Mouse (Mus musculus): Measurements from ENCODE around the gene Prdm9. TPM values are rescaled to one million over a fixed set of nuclear protein-coding genes. Genes with fewer than 3 reads are reported as not detected.

Gene Prdm9
- polyA plus RNA-seq, 1 experiment = 1.0 TPM

- DNase-seq = no peak
- Histone ChIP-seq H3K4me3 (replicated peaks; ENCODE audit: extremely low read depth, low read depth, low read length) (no peak overlapping the region), H3K4me1 (ENCODE audit: control insufficient read depth, insufficient read depth, low read length) (peaks cover 2% of the 10 kb centered on the region; the same call in 1 of the 2 replicates)
- 62% methylated on average over 11 of the region's 11 CpGs for WGBS
- no peak for TF ChIP-seq POLR2A (IDR thresholded peaks at IDR 0.05; ENCODE audit: borderline replicate concordance, extremely low read depth, low read depth, low read length)
- no peak for TF ChIP-seq CTCF (IDR thresholded peaks at IDR 0.05; ENCODE audit: insufficient read depth, low read length)
Measured at GRCm38 (mm10) chr17:15535162-15535800, 28.9 kb downstream of the Prdm9 start.

- Histone ChIP-seq H3K4me3 (replicated peaks; ENCODE audit: extremely low read depth, low read depth, low read length) (no peak overlapping the region), H3K4me1 (ENCODE audit: control insufficient read depth, insufficient read depth, low read length) (peaks cover 5% of the 10 kb centered on the region; the same call in 1 of the 2 replicates)
- DNase-seq = no peak
- TF ChIP-seq POLR2A (IDR thresholded peaks at IDR 0.05; ENCODE audit: borderline replicate concordance, extremely low read depth, low read depth, low read length) (no peak), CTCF (IDR thresholded peaks at IDR 0.05; ENCODE audit: insufficient read depth, low read length) (no peak)
- 18% methylated on average over 5 of the region's 5 CpGs for WGBS
Measured at GRCm38 (mm10) chr17:15530141-15530540, 34.0 kb downstream of the Prdm9 start.

- peaks cover 5% of the 10 kb centered on the region; the same call in 1 of the 2 replicates for H3K4me1 ChIP-seq (ENCODE audit: control insufficient read depth, insufficient read depth, low read length)
- H3K4me3 ChIP-seq (replicated peaks; ENCODE audit: extremely low read depth, low read depth, low read length) = no peak overlapping the region
- DNase-seq = no peak
- WGBS = 75% methylated on average over 2 of the region's 2 CpGs
- TF ChIP-seq POLR2A (IDR thresholded peaks at IDR 0.05; ENCODE audit: borderline replicate concordance, extremely low read depth, low read depth, low read length) (no peak), CTCF (IDR thresholded peaks at IDR 0.05; ENCODE audit: insufficient read depth, low read length) (no peak)
Measured at GRCm38 (mm10) chr17:15528887-15529286, 35.3 kb downstream of the Prdm9 start.

GRCm38 (mm10) chr17:15527811-15528136 is 36.4 kb downstream of the Prdm9 start:
- no peak for DNase-seq
- WGBS = 35% methylated on average over 3 of the region's 3 CpGs
- Histone ChIP-seq H3K4me3 (replicated peaks; ENCODE audit: extremely low read depth, low read depth, low read length) (peak overlapping the region; percentile 92), H3K4me1 (ENCODE audit: control insufficient read depth, insufficient read depth, low read length) (peaks cover 5% of the 10 kb centered on the region; the same call in 1 of the 2 replicates)
- TF ChIP-seq CTCF (IDR thresholded peaks at IDR 0.05; ENCODE audit: insufficient read depth, low read length) (no peak), POLR2A (IDR thresholded peaks at IDR 0.05; ENCODE audit: borderline replicate concordance, extremely low read depth, low read depth, low read length) (no peak)

GRCm38 (mm10) chr17:15526986-15527810 is 37.0 kb downstream of the Prdm9 start, which contains the start of gene Pdcd2:
TSS of gene Pdcd2 (minus strand) at chr17:15527301.
- peaks cover 5% of the 10 kb centered on the region; the same call in 1 of the 2 replicates for H3K4me1 ChIP-seq (ENCODE audit: control insufficient read depth, insufficient read depth, low read length)
- under 1% methylated on average over 55 of the region's 55 CpGs for WGBS
- TF ChIP-seq CTCF (IDR thresholded peaks at IDR 0.05; ENCODE audit: insufficient read depth, low read length) (no peak), POLR2A (IDR thresholded peaks at IDR 0.05; ENCODE audit: borderline replicate concordance, extremely low read depth, low read depth, low read length) (peak; percentile 76; the same call in 1 of the 2 replicates)
- peak within 1 kb of the TSS; percentile 92 for H3K4me3 ChIP-seq (replicated peaks; ENCODE audit: extremely low read depth, low read depth, low read length)
- DNase-seq = peak; percentile 93

- DNase-seq = no peak
- 21% methylated on average over 10 of the region's 10 CpGs for WGBS
- Histone ChIP-seq H3K4me1 (ENCODE audit: control insufficient read depth, insufficient read depth, low read length) (peaks cover 5% of the 10 kb centered on the region; the same call in 1 of the 2 replicates), H3K4me3 (replicated peaks; ENCODE audit: extremely low read depth, low read depth, low read length) (no peak overlapping the region)
- TF ChIP-seq POLR2A (IDR thresholded peaks at IDR 0.05; ENCODE audit: borderline replicate concordance, extremely low read depth, low read depth, low read length) (no peak), CTCF (IDR thresholded peaks at IDR 0.05; ENCODE audit: insufficient read depth, low read length) (no peak)
Measured at GRCm38 (mm10) chr17:15526304-15526703, 37.9 kb downstream of the Prdm9 start.

GRCm38 (mm10) chr17:15518766-15519165 is 45.4 kb downstream of the Prdm9 start:
- no peaks in the 10 kb centered on the region for H3K4me1 ChIP-seq (ENCODE audit: control insufficient read depth, insufficient read depth, low read length)
- TF ChIP-seq CTCF (IDR thresholded peaks at IDR 0.05; ENCODE audit: insufficient read depth, low read length) = no peak
- TF ChIP-seq POLR2A (IDR thresholded peaks at IDR 0.05; ENCODE audit: borderline replicate concordance, extremely low read depth, low read depth, low read length) = no peak
- no peak overlapping the region for H3K4me3 ChIP-seq (replicated peaks; ENCODE audit: extremely low read depth, low read depth, low read length)
- no peak for DNase-seq
- 92% methylated on average over 1 of the region's 1 CpGs for WGBS

GRCm38 (mm10) chr17:15518186-15518585 is 46.0 kb downstream of the Prdm9 start:
- Histone ChIP-seq H3K4me3 (replicated peaks; ENCODE audit: extremely low read depth, low read depth, low read length) (no peak overlapping the region), H3K4me1 (ENCODE audit: control insufficient read depth, insufficient read depth, low read length) (no peaks in the 10 kb centered on the region)
- DNase-seq = no peak
- no peak for TF ChIP-seq POLR2A (IDR thresholded peaks at IDR 0.05; ENCODE audit: borderline replicate concordance, extremely low read depth, low read depth, low read length)
- no peak for TF ChIP-seq CTCF (IDR thresholded peaks at IDR 0.05; ENCODE audit: insufficient read depth, low read length)
- 94% methylated on average over 5 of the region's 5 CpGs for WGBS

GRCm38 (mm10) chr17:15517776-15518175 is 46.4 kb downstream of the Prdm9 start:
- WGBS = 58% methylated on average over 5 of the region's 5 CpGs
- no peak overlapping the region for H3K4me3 ChIP-seq (replicated peaks; ENCODE audit: extremely low read depth, low read depth, low read length)
- TF ChIP-seq POLR2A (IDR thresholded peaks at IDR 0.05; ENCODE audit: borderline replicate concordance, extremely low read depth, low read depth, low read length) (no peak), CTCF (IDR thresholded peaks at IDR 0.05; ENCODE audit: insufficient read depth, low read length) (no peak)
- DNase-seq = no peak
- H3K4me1 ChIP-seq (ENCODE audit: control insufficient read depth, insufficient read depth, low read length) = no peaks in the 10 kb centered on the region
